Mouse (Mus musculus) liver, embryonic 11.5 days (tissue): ENCODE measurements around the gene Ly6g6c. TPM values are rescaled to one million over a fixed set of nuclear protein-coding genes. Genes with fewer than 3 reads are reported as not detected.

Source experiments
- ATAC-seq: fragments of 200-750 bp; cut with Nextera tagmentation; replicated peaks from 2 replicates; pipeline ENCODE4 v1.8.0; 2017; ENCODE audit warnings: moderate number of reproducible peaks, mild to moderate bottlenecking, moderate TSS enrichment, moderate library complexity; ENCODE audit not compliant: low FRiP score
- DNase-seq: peaks from one replicate; pipeline ENCODE4 v3.0.0-alpha.2; 2017; ENCODE audit warnings: low spot score
- H3K27ac ChIP-seq: fragments of 300-500 bp; sonication (generic); 2 replicates; pipeline ENCODE4 v1.5.1; 2014; ENCODE audit warnings: mild to moderate bottlenecking, low read depth, low read length, control low read depth
- H3K27me3 ChIP-seq: fragments of 300-500 bp; sonication (generic); replicated peaks from 2 replicates; pipeline ENCODE4 v1.6.1; 2014; ENCODE audit warnings: low read length, mixed read lengths; ENCODE audit not compliant: control insufficient read depth, insufficient read depth
- H3K36me3 ChIP-seq: fragments of 300-500 bp; sonication (generic); 2 replicates; pipeline ENCODE4 v1.6.1; 2014; ENCODE audit warnings: mild to moderate bottlenecking, low read length, moderate library complexity, mixed read lengths; ENCODE audit not compliant: control insufficient read depth, insufficient read depth
- H3K4me1 ChIP-seq: fragments of 300-500 bp; sonication (generic); replicated peaks from 2 replicates; pipeline ENCODE4 v1.6.1; 2014; ENCODE audit warnings: low read length, mixed read lengths; ENCODE audit not compliant: control insufficient read depth, insufficient read depth
- H3K4me2 ChIP-seq: fragments of 300-500 bp; sonication (generic); 2 replicates; pipeline ENCODE4 v1.6.1; 2014; ENCODE audit warnings: mild to moderate bottlenecking, control low read depth, moderate library complexity
- H3K4me3 ChIP-seq: fragments of 300-500 bp; sonication (generic); 2 replicates; pipeline ENCODE4 v1.5.1; 2014; ENCODE audit warnings: low read depth, low read length, control low read depth
- H3K9ac ChIP-seq: fragments of 300-500 bp; sonication (generic); 2 replicates; pipeline ENCODE4 v1.6.1; 2014; ENCODE audit warnings: low read depth, low read length, control low read depth
- H3K9me3 ChIP-seq: fragments of 300-500 bp; sonication (generic); 2 replicates; pipeline ENCODE4 v1.6.1; 2016; ENCODE audit warnings: low read length, inconsistent platforms, mixed read lengths; ENCODE audit not compliant: control insufficient read depth
- WGBS: fragments of 180-500 bp; shearing (Covaris S2); extraction: QIAGEN DNeasy Blood & Tissue Kit; methylation state at CpG from one replicate; pipeline ENCODE4 v1.1.7; 2014; 5-methylcytosine and 5-hydroxymethylcytosine counted together
- polyA plus RNA-seq: library from polyadenylated mRNA; unstranded; fragments of >200 nt; fragmentation: Nextera tagmentation; extraction: Ambion mirVana; gene quantifications from 2 replicates; pipeline ENCODE4 v1.2.1, GENCODE M21; 2014

Ly6g6c gene
- polyA plus RNA-seq, 1 experiment from 2014 or later = 1.8 TPM

GRCm38 (mm10) chr17:35021842-35022477 lies 43.2 kb upstream of the Ly6g6c start:
- Histone ChIP-seq H3K9me3 (no peaks in the 10 kb centered on the region), H3K36me3 (no peaks in the 10 kb centered on the region), H3K4me2 (peak overlapping the region; percentile 57), H3K4me3 (no peak overlapping the region), H3K9ac (no peak overlapping the region), H3K27ac (peak overlapping the region; percentile 66), H3K4me1 (peaks cover 42% of the 10 kb centered on the region), H3K27me3 (no peaks in the 10 kb centered on the region)
- ATAC-seq (peak; percentile 89), DNase-seq (peak; percentile 65)
- 10% methylated on average over 6 of the region's 6 CpGs for WGBS

GRCm38 (mm10) chr17:35022541-35023060 lies 42.6 kb upstream of the Ly6g6c start:
- Histone ChIP-seq H3K4me1 (peaks cover 47% of the 10 kb centered on the region), H3K4me2 (no peak overlapping the region; the same call in 1 of the 2 replicates), H3K27ac (peak overlapping the region; percentile 69), H3K36me3 (no peaks in the 10 kb centered on the region), H3K4me3 (no peak overlapping the region), H3K27me3 (no peaks in the 10 kb centered on the region), H3K9ac (no peak overlapping the region), H3K9me3 (no peaks in the 10 kb centered on the region)
- peak; percentile 36 for DNase-seq
- ATAC-seq = no peak
- WGBS = 77% methylated on average over 8 of the region's 8 CpGs

GRCm38 (mm10) chr17:35023221-35023620 lies 42.0 kb upstream of the Ly6g6c start:
- H3K4me1 ChIP-seq = peaks cover 53% of the 10 kb centered on the region

GRCm38 (mm10) chr17:35023756-35024155 lies 41.4 kb upstream of the Ly6g6c start:
- Histone ChIP-seq H3K27me3 (no peaks in the 10 kb centered on the region), H3K36me3 (no peaks in the 10 kb centered on the region), H3K4me1 (peaks cover 55% of the 10 kb centered on the region), H3K9me3 (no peaks in the 10 kb centered on the region), H3K27ac (peak overlapping the region; percentile 41; the same call in 1 of the 2 replicates), H3K9ac (no peak overlapping the region), H3K4me2 (peak overlapping the region; percentile 12; the same call in 1 of the 2 replicates), H3K4me3 (no peak overlapping the region)
- no peak for ATAC-seq
- no peak for DNase-seq
- WGBS = 36% methylated on average over 4 of the region's 4 CpGs

More at GRCm38 (mm10) chr17:35023221-35023620, 42.0 kb upstream of the Ly6g6c start:
- H3K4me2 ChIP-seq = peak overlapping the region; percentile 12; the same call in 1 of the 2 replicates
- peak overlapping the region; percentile 41; the same call in 1 of the 2 replicates for H3K27ac ChIP-seq
- ATAC-seq (no peak), DNase-seq (no peak)
- WGBS = 83% methylated on average over 5 of the region's 5 CpGs
- no peaks in the 10 kb centered on the region for H3K36me3 ChIP-seq
- no peaks in the 10 kb centered on the region for H3K9me3 ChIP-seq
- H3K27me3 ChIP-seq = no peaks in the 10 kb centered on the region
- H3K9ac ChIP-seq = no peak overlapping the region
- no peak overlapping the region for H3K4me3 ChIP-seq

GRCm38 (mm10) chr17:35024261-35024660 lies 40.9 kb upstream of the Ly6g6c start:
- Histone ChIP-seq H3K4me2 (no peak overlapping the region), H3K27me3 (no peaks in the 10 kb centered on the region), H3K4me1 (peaks cover 55% of the 10 kb centered on the region), H3K9me3 (no peaks in the 10 kb centered on the region), H3K27ac (no peak overlapping the region), H3K9ac (no peak overlapping the region), H3K4me3 (no peak overlapping the region), H3K36me3 (no peaks in the 10 kb centered on the region)
- no peak for DNase-seq
- 54% methylated on average over 13 of the region's 13 CpGs for WGBS
- no peak for ATAC-seq

- WGBS = 60% methylated on average over 8 of the region's 10 CpGs
- DNase-seq (no peak), ATAC-seq (no peak)
- Histone ChIP-seq H3K9ac (no peak overlapping the region), H3K4me2 (no peak overlapping the region), H3K36me3 (no peaks in the 10 kb centered on the region), H3K27me3 (no peaks in the 10 kb centered on the region), H3K9me3 (no peaks in the 10 kb centered on the region), H3K27ac (no peak overlapping the region), H3K4me1 (peaks cover 62% of the 10 kb centered on the region), H3K4me3 (no peak overlapping the region)
These were observed 40.3 kb upstream of the Ly6g6c start for GRCm38 (mm10) chr17:35024691-35025488.

GRCm38 (mm10) chr17:35026206-35026605 lies 39.0 kb upstream of the Ly6g6c start:
- Histone ChIP-seq H3K4me2 (no peak overlapping the region), H3K36me3 (no peaks in the 10 kb centered on the region), H3K27ac (no peak overlapping the region), H3K9me3 (no peaks in the 10 kb centered on the region), H3K4me1 (peaks cover 61% of the 10 kb centered on the region), H3K9ac (no peak overlapping the region), H3K27me3 (no peaks in the 10 kb centered on the region), H3K4me3 (no peak overlapping the region)
- DNase-seq (no peak), ATAC-seq (no peak)
- WGBS = 76% methylated on average over 5 of the region's 5 CpGs

- WGBS = 54% methylated on average over 13 of the region's 13 CpGs
- H3K9me3 ChIP-seq = no peaks in the 10 kb centered on the region
- H3K27ac ChIP-seq = peak within 1 kb of the TSS; percentile 32; the same call in 1 of the 2 replicates
- DNase-seq = no peak
- H3K4me1 ChIP-seq = peaks cover 52% of the 10 kb centered on the region
- H3K9ac ChIP-seq = peak within 1 kb of the TSS; percentile 46
- peak within 1 kb of the TSS; percentile 23; the same call in 1 of the 2 replicates for H3K4me2 ChIP-seq
- ATAC-seq = 0 out of 2 replicates have a peak, but pooled peaks have one; percentile 41
- no peaks in the 10 kb centered on the region for H3K27me3 ChIP-seq
- no peaks in the 10 kb centered on the region for H3K36me3 ChIP-seq
- H3K4me3 ChIP-seq = peak within 1 kb of the TSS; percentile 15; the same call in 1 of the 2 replicates
These were observed 37.7 kb upstream of the Ly6g6c start, which contains the start of gene Sapcd1 for GRCm38 (mm10) chr17:35027277-35028068. TSS of gene Sapcd1 (minus strand) at chr17:35028016.
